Mouse (Mus musculus) brain, embryonic 18.5 days (tissue): Measurements from ENCODE around the gene Tmem266.

Experiments
- DNase-seq: peaks from one replicate; pipeline ENCODE4 v3.0.0-alpha.2; 2012; ENCODE audit warnings: low read depth, low spot score

Tmem266 gene

DNA sequence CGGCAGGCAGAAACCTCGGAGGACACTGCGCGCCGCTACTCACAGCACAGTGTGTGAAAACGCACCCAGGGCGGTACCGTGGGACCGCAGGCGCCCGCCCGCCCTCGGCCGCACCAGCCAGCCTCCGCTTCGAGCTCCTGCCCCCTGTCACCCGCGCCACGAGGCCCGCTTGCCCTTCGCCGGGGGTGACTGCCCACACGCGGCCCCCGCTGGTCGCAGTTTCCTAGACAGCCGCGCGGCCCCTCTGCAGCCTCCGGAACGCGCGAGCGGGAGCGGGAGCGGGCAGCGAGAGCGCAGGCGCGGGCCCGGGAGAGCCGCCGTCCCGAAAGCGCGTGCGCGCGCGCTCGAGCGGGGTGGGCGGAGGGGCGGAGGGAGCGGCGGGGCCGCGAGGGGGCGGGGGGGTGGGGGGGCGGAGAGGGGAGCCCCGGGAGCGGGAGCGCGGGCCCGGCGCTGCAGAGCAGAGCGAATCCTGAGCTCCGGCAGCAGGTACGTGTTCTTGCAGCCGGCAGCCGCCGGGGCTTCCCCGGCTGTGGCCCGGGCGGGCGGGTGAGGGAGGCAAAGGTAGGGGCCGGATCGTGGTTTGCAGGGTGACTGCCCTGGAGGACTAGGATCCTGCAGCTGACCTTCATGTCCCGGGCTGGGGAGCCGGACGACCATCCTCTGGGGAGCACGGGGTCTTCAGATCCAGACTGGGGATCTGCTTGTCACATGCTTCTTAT, at the start of gene Tmem266, which contains the start of gene Nrg4:
Tmem266 (plus strand) TSS at position 399 of the 719 bp plus-strand sequence.
Nrg4 (minus strand) TSS at position 330 of the 719 bp plus-strand sequence.
- DNase-seq = peak; percentile 70

DNA sequence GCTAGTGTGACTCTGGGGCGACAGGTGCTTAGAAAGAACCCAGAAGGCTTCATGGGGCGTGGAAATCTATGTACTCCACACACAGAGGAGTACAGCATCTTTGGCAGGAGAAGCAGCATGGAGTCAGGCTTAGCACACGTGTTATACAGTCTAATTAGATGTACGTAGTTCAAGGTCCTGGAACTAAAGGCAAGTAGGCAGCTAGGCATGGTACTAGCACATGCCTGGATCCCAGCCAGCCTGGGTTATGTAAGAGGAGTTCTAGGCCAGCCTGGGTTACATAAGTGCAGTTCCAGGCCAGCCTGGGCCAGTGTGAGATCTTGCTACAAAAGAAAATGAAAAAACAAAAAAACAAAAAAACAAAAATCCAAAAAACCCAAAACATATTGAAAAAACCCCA, 49.2 kb upstream of the Tmem266 start:
- no peak for DNase-seq

- no peak for DNase-seq
These were observed 47.4 kb upstream of the Tmem266 start for GRCm38 (mm10) chr9:55279114-55279825.

GRCm38 (mm10) chr9:55283516-55283915, 43.2 kb upstream of the Tmem266 start:
- no peak for DNase-seq

DNA sequence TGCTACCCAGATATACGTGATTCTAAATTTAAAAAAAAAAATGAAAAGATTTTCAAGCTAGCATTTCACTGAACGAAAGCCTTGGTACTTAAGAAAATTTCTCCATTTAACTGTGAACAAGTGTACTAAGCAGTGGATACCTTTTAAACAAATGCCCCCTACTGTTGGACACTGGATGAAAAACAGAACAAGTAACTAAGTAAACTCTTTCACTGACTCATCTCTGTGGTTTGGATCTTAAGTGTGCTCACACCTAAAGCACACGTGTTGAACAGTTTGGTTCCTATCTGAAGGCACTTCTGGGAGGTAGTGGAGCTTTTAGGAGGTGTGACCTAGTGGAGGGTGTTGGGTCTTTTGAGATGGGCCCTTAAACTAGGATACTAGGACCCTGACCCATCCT, 41.5 kb upstream of the Tmem266 start:
- no peak for DNase-seq

- DNase-seq = no peak
These were observed 37.1 kb upstream of the Tmem266 start for GRCm38 (mm10) chr9:55289475-55290198.

- no peak for DNase-seq
These were observed 34.7 kb upstream of the Tmem266 start for GRCm38 (mm10) chr9:55291966-55292365.

GRCm38 (mm10) chr9:55296221-55296620, 30.5 kb upstream of the Tmem266 start:
- no peak for DNase-seq

GRCm38 (mm10) chr9:55307066-55307465, 19.6 kb upstream of the Tmem266 start:
- DNase-seq = no peak

- no peak for DNase-seq
These were observed 19.2 kb upstream of the Tmem266 start for GRCm38 (mm10) chr9:55307557-55307956.

GRCm38 (mm10) chr9:55308455-55308854, 18.3 kb upstream of the Tmem266 start:
- DNase-seq = no peak

GRCm38 (mm10) chr9:55311560-55311959, 15.2 kb upstream of the Tmem266 start:
- peak; percentile 50 for DNase-seq

DNA sequence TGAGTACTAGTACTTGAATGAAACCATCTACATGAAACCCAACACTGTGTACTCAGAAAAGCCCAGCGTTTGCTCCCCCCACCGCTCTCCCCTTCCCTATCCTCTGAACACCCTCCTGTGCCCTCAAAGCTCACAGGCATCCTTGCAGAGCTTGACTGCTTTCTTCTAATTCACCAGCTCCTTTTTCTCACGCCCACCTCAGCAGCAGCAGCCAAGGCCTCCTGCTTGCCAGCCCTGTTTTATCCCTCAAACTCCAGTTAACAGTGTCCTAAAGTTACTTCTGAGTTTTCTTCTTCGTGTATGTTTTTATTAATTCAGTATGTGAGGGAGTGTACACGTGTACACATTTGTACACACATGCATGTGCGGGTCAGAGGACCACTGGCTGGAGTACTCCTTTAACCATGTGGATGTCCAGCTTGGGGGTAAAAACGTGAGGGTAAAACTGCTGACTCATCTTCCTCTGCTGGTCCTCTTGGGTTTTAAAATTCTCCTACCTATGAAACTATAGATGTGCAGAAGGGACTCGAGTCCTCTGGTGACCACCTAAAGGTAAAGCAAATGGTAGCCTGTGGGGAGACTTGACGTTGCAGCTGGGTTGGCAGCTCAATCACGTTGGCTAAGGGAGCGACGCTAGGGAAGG, 13.0 kb upstream of the Tmem266 start:
- DNase-seq = no peak

GRCm38 (mm10) chr9:55322641-55323040, 4.1 kb upstream of the Tmem266 start:
- DNase-seq = no peak

DNA sequence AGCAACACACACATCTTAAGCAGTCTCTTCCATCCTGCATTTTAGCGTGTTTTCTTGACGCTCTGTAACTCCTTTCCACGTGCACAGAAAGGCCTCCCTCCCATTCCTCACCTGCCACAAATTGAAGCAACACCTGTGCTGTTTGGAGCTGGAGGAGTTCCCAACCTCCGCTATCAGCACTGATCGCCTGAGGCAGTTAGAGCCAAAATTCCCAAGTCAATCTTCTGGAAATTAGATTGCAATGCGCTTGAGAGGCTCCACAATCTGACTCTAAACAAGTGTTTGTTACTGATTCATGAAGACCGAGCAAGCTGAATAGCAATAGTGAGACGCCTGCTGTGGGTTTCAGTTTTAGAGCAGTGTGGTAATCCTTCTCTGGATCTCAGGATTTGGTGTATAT, 2.6 kb upstream of the Tmem266 start:
- DNase-seq = no peak

- DNase-seq = no peak
These were observed 2.2 kb upstream of the Tmem266 start for GRCm38 (mm10) chr9:55324516-55324915.

DNA sequence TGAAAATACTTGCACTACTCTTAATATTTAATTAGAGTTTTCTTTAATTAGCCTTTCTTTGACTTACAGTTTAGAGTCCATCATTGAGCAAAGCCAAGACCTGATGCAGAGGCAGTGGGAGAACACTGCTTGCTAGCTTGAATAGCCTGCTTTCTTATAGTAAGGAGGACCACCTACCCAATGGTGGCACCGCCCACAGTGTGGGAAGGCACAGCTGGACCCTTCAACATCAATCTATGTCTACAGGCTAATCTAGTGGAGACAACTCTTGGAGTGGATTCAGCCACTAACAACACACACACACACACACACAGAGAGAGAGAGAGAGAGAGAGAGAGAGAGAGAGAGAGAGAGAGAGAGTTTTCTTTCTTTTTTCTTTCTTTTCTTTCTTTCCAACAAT, 1.7 kb upstream of the Tmem266 start:
- DNase-seq = no peak

DNA sequence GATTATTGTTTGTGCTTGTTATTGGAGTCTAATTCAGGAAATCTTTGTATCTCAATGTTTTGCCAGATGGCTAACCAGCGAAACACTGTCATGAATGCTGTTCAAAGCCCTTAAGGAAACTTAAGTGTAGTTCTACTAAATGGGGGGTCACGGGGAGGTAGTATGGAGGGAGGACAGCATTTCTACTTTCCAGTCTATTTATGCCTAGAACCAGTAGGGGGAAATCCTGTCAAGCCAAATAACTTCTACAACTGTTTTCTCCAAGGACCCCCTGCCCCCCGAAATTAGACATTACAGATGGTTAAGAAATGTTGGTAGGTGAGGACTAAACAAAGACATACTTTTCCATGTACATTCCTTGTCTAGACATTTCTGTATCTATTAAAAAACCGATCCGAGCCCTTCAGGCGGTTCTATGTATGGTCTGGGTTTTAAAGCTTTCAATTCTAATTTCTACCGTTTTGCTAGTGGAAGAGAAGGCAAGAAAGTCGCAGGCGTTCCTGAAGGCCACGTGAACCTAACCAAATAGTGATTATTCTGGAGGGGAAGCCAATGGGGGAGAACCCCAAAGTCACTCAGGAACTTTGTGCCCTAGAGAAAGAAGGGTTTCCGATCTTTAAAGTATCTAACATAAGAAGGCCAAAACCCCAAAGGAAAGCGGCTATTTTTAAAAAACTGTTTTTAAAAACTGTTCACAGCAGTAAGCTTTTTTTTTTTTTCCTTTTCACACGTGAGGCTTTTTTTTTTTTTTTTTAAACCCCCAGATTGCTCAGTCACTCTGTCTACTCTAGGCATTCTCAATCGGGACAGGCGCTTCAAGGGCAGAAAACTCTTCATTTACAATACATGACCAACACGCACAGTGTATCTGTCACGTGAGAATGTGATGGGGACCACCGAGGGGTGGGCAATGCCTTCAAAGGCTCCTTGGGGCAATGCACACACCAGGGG, 874 bp upstream of the Tmem266 start:
- no peak for DNase-seq

DNA sequence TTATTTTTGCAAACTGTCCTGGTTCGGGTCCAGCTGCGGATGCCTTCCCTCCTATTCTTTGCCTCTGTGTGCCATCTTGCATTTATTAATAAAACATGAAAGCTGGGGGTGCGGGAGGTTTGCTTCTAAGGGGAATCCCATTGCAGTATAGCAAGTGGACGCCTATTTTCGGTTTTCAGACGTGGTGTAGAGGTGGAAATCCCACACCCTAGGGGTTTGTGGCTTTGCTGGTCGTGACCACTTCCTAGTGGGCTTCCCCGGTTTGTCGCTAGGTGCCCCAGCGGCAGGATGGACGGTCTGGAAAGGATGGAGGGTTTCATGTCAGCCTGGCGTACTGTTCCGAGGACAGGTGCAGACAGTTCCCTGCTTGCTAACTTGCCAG, 512 bp downstream of the Tmem266 start:
- no peak for DNase-seq

DNA sequence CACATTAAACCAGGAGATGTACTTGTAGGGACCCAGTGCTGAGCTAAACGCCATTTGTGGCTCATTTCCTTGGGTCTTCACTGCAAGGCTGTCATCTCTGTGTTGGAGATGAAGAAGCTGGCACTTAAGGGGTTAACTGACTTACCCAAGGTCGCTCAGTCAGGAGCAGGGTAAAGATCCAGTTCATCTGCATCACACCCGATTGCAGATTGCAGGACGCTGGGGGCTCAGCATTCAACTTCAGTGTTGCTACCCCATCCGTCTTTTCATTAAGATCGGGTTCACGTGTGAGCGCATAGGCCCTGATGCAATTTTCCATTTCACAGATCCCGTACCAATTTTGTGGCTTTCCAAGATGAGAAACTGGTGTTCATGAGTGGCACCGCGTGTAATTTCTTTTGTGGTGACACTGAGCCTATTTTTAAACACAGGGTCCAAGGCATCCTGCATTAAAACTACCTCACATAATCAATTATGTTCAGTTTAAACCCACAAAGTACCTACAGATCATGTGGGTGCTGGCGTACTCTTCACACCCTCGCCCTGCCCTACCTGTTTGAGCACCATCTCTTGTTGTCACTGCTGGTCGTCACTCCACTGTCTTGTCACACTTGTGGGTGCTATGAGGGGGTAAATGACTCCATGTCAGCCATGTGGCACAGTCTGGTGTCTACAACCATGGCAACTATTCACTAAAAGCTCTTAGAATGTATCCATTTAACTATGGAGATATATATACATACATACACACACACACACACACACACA, 1.6 kb downstream of the Tmem266 start:
- no peak for DNase-seq
